Mouse (Mus musculus) left cerebral cortex, postnatal 14 days (tissue): ENCODE results near the gene 1700024G13Rik. TPM values are rescaled to one million over a fixed set of nuclear protein-coding genes. Genes with fewer than 3 reads are reported as not detected.

Experiments
- DNase-seq, 2 experiments: peaks; one replicate each; pipeline ENCODE4 v3.0.0; 2021 to 2022; ENCODE audit warnings: low spot score in 2 of 2, mixed read lengths in 1 of 2
- intact Hi-C: fragments of 180-260 bp; cut with DNase I; formaldehyde crosslinking; loops from one replicate; pipeline ENCODE4 v1.15.1; 2025
- total RNA-seq, 2 experiments: library from RNA; stranded (reverse); gene quantifications; 2 replicates each; pipeline ENCODE4 v1.2.3; 2021

1700024G13Rik gene
- total RNA-seq, 2 experiments from 2014 or later: not detected

DNA sequence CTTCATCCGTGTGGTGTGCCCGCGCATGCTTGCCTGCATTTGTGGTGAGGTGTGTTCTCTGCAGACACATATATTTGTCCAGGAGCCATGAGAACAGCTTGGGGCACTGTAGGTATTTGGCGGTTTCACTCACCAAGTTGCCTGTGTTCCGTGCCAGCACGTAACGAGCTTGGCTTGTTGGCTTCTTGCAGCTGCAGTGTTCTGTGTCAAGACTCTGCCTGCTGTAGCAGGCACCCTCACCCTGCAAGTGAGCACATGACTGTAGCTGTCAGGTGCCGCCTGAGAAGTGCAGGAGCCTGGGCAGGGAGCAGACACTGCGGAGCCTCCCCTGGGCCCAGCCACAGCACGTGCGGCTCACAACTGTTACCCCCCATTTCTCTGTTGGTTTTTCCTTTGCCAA, 51.6 kb downstream of the 1700024G13Rik start:
- intact Hi-C loops: no loop called here
- no peak for DNase-seq

DNA sequence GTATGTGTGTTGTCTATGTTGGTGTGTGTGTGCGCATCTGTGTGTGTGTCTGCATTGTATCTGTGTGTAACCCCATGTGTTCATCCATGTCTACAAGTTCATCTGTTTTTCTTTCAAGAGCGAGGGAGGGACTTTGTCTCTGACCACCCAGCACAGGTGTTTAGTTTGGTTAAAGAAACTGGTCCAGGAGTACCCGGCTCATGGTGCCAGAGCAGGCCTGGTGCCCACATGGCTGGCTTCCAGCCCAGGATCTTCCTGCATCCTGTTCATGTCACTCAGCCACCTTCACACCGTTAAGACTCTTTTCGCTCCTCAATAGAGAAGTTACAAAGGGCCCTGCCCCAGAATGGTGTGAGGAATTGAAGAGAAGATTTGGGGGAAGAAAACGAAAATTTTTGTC, 52.2 kb downstream of the 1700024G13Rik start:
- intact Hi-C loops: no loop called here
- no peak for DNase-seq

DNA sequence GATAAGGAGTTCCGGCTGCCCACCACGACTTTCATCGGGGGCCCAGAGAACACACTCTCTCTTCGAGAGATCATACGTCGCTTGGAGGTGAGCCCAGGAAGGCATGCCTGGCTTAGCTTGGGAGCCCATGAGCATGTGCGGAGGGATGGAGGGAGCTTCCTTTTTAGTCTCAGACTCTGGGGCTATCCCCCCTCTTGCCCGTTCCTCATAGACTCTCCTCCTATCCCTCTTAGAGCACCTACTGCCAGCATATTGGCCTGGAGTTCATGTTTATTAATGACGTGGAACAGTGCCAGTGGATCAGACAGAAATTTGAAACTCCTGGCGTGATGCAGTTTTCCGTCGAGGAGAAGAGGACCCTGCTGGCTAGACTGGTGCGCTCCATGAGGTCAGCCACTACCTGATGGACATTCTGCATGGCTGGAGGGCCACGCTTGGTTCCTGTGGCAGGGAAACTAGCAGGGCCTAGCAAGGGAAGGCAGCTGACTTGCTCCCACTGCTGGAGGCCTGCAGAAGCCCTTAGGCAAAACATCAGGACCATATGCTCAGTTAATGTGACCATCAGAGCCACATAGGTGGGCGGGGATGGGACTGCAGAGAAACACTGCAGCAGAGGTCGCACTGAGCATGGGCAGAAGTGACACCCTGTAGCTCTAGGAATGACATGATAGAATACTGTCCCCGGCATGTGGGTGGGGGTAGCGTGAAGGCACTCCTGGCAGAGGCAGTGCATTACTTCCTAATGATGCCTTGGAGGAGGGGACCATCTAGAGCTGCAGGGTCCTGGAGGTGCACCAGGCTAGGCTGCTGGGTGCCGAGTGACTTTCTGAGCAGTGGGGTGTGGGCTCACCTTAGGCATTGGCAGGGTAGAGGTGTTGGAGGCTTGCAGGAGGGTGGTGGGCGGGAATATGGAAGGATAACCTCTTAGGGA, 55.4 kb downstream of the 1700024G13Rik start:
- intact Hi-C loops: no loop called here
- DNase-seq: no peak

DNA sequence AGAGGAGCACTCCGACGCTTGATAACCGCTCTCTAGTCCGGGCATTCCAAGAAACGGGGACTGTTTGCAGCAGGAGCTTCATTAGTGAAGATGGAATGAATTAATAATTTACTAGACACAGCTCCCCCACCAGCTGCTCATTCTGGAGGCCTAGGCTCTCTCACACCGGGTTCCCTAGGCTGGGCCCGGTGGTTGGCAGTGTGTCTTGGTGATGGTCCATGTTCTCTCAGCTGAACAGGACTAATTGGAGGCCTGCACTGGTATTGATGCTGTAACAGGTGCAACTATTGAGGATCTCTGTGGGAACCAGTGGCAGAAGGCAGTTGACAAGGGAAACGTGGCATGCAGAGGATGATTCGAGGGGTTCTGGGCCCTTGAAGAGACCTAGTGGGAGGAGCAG, 60.8 kb downstream of the 1700024G13Rik start:
- intact Hi-C loops: no loop called here
- DNase-seq: no peak

Other genes starting within 250 kb of the 1700024G13Rik start
- not detected for gene Msmb, start 246.4 kb downstream of the 1700024G13Rik start, total RNA-seq
- 100 to 1,000 TPM; 123 to 136 TPM for gene Ncoa4, start 228.5 kb downstream of the 1700024G13Rik start, total RNA-seq
- 10 to 100 TPM; 66.5 to 71.5 TPM for gene Timm23, start 186.5 kb downstream of the 1700024G13Rik start, total RNA-seq
- 10 to 100 TPM; 35.7 to 44.0 TPM for gene Parg, start 186.4 kb downstream of the 1700024G13Rik start, total RNA-seq
- gene Ogdhl, start 66.4 kb downstream of the 1700024G13Rik start, total RNA-seq: 10 to 100 TPM; 75.7 to 77.6 TPM
- 1 to 10 TPM; 2.1 to 2.5 TPM for gene Slc18a3, start 76.5 kb upstream of the 1700024G13Rik start, total RNA-seq
- 1 to 10 TPM; 1.1 to 1.2 TPM for gene Chat, start 77.6 kb upstream of the 1700024G13Rik start, total RNA-seq
- 10 to 100 TPM; 17.6 to 22.6 TPM for gene Ercc6, start 125.1 kb upstream of the 1700024G13Rik start, total RNA-seq
- gene Prrxl1, start 211.0 kb upstream of the 1700024G13Rik start, total RNA-seq: not detected